Comparison of ENCODE assay signal across 10 mouse cellular contexts in the genomic region with DNA sequence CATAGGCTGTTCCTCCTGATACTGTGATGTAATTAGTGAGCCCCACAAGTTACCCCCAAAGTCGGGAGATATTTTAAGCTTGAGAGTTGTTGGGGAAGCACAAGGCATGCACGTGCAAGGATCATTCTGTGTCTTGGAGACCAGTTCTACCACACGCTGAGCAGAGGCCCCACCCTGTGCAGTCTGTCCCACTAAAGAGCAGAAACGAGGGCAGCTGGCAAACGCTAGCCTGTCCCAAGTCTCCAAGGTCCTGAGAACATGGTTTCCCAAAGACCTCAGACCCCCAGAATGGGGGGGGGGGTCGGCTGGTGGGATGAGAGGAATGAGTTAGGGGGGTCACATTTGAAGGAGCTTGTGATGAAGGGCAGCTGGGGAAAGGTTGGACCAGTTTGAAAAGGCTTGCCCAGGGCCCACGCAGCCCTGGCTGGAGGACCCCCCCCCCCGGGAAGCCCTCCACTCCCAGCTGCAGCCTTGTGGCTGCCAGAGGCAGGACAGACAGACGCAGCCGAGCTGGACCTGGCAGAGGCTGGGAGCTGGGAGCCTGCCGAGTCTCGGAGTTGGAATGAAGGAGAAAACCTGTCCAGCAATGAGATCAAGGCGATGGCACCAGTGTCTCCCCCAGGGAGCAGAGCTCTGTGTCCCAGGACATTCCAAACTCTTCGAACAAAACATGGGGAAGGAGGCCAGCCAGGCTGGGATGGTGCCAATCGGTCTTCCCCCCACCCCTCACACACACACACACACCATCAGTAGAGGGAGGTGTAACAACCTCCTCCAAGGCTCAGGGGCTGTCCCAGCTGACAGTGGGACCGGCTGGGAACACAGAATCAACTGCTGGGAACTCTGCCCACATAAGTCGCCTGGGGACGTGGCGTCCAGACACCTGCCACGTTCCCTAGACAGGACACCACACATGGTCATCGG. TPM values are rescaled to one million over a fixed set of nuclear protein-coding genes. Genes with fewer than 3 reads are reported as not detected.
A peak's percentile ranks its signal among the peaks of the same experiment; 100 is the strongest.
DNase-seq lines count a peak whose midpoint lies in the region; ATAC-seq and TF ChIP-seq lines count a peak whose summit lies in the region.
"Had no signal": no experiment of that assay in that cellular context is flagged by ENCODE, and none has a peak within 500 bp of the region (broad histone marks: within the 10 kb centered on the region; RNA-seq: fewer than 3 reads in every experiment).

No protein-coding gene starts in this region.

- no peak for DNase-seq in forebrain, embryonic 10.5 days (ENCODE audit: extremely low spot score, low spot score)
- no peak for DNase-seq in forebrain, embryonic 11.5 days (ENCODE audit: low spot score)
- peak; percentile 4 for DNase-seq in right cerebral cortex, adult 18-20 months
- DNase-seq in right cerebral cortex, postnatal 36 days (ENCODE audit: low spot score in 2 of 2) = no peak
- peak; percentile 76 to 81 for DNase-seq in heart, postnatal 36 days
- DNase-seq in testis, postnatal 14 days (ENCODE audit: low spot score) = peak; percentile 77
- DNase-seq in layer of hippocampus, adult 2 months (ENCODE audit: low spot score in 2 of 2) = no peak
- DNase-seq in layer of hippocampus, adult 9-10 months (ENCODE audit: low spot score) = no peak

- H3K9me3 ChIP-seq in forebrain, embryonic 10.5 days = no peaks in the 10 kb centered on the region
- H3K9me3 ChIP-seq in forebrain, embryonic 11.5 days (ENCODE audit: control insufficient read depth, low read length) = no peaks in the 10 kb centered on the region

- no peak for TF ChIP-seq CTCF in layer of hippocampus, adult 2 months (conservative IDR thresholded peaks at IDR 0.05)

- no peak for ATAC-seq in forebrain, embryonic 11.5 days (replicated peaks; ENCODE audit: low FRiP score)

- no peak overlapping the region for H3K4me3 ChIP-seq in forebrain, embryonic 10.5 days
- no peak overlapping the region for H3K4me3 ChIP-seq in forebrain, embryonic 11.5 days (ENCODE audit: low read depth, low read length)
- H3K4me3 ChIP-seq in layer of hippocampus, adult 2 months = no peak overlapping the region

- H3K36me3 ChIP-seq in forebrain, embryonic 10.5 days (replicated peaks) = no peaks in the 10 kb centered on the region
- H3K36me3 ChIP-seq in forebrain, embryonic 11.5 days (ENCODE audit: control insufficient read depth, insufficient read depth, low read length) = no peaks in the 10 kb centered on the region

- intact Hi-C loops in heart, postnatal 36 days (cut with DNase I) = no loop called here

- no peak overlapping the region for H3K4me2 ChIP-seq in forebrain, embryonic 11.5 days (ENCODE audit: low read depth, low read length, severe bottlenecking)

- WGBS in forebrain, embryonic 10.5 days = 79% methylated on average over 21 of the region's 21 CpGs
- WGBS in forebrain, embryonic 11.5 days = 79% methylated on average over 21 of the region's 21 CpGs

- peaks cover 4% of the 10 kb centered on the region; the same call in 1 of the 2 replicates for H3K4me1 ChIP-seq in forebrain, embryonic 10.5 days
- no peaks in the 10 kb centered on the region for H3K4me1 ChIP-seq in forebrain, embryonic 11.5 days (replicated peaks; ENCODE audit: control insufficient read depth, insufficient read depth, low read length)

- H3K27ac ChIP-seq in forebrain, embryonic 10.5 days = 0 out of 2 replicates have a peak overlapping the region, but pooled peaks have one; percentile 22
- no peak overlapping the region for H3K27ac ChIP-seq in forebrain, embryonic 11.5 days (ENCODE audit: low read depth, low read length)
- no peak overlapping the region for H3K27ac ChIP-seq in layer of hippocampus, adult 2 months

- H3K9ac ChIP-seq in forebrain, embryonic 11.5 days (ENCODE audit: low read length) = no peak overlapping the region

- H3K27me3 ChIP-seq in forebrain, embryonic 10.5 days (ENCODE audit: poor library complexity, severe bottlenecking) = no peaks in the 10 kb centered on the region
- no peaks in the 10 kb centered on the region for H3K27me3 ChIP-seq in forebrain, embryonic 11.5 days (ENCODE audit: control insufficient read depth, insufficient read depth, low read length)

RNA-seq across cellular contexts. Expression of a gene that starts 32.3 kb away (rescaled TPM):
- polyA plus RNA-seq in forebrain, embryonic 10.5 days (2016; fragmentation: Nextera tagmentation; extraction: Ambion mirVana) = not detected in 2 replicates
- not detected in 2 replicates for polyA plus RNA-seq in forebrain, embryonic 11.5 days (2014; fragmentation: Nextera tagmentation; extraction: Ambion mirVana)
- total RNA-seq in heart, postnatal 36 days (2021) = not detected
- total RNA-seq in layer of hippocampus, adult 2 months (2021) = not detected
- total RNA-seq: layer of hippocampus, postnatal 25 days had no signal
- polyA plus RNA-seq: neural tube, embryonic 14.5 days had no signal

RNA-seq across cellular contexts. Expression of a gene that starts 41.1 kb away (rescaled TPM):
- polyA plus RNA-seq in forebrain, embryonic 10.5 days (2016; fragmentation: Nextera tagmentation; extraction: Ambion mirVana) = 2.0 and 4.9 TPM in 2 replicates
- polyA plus RNA-seq in forebrain, embryonic 11.5 days (2014; fragmentation: Nextera tagmentation; extraction: Ambion mirVana) = 3.6 and 3.8 TPM in 2 replicates
- total RNA-seq in heart, postnatal 36 days (2021) = not detected
- not detected for total RNA-seq in layer of hippocampus, adult 2 months (2021)
- total RNA-seq: layer of hippocampus, postnatal 25 days had no signal

RNA-seq across cellular contexts. Expression of a gene that starts 58.0 kb away (rescaled TPM):
- polyA plus RNA-seq in forebrain, embryonic 10.5 days (2016; fragmentation: Nextera tagmentation; extraction: Ambion mirVana) = 10.3 and 11.8 TPM in 2 replicates
- polyA plus RNA-seq in forebrain, embryonic 11.5 days (2014; fragmentation: Nextera tagmentation; extraction: Ambion mirVana) = 7.3 and 10.4 TPM in 2 replicates
- 1 to 10 TPM; 7.3 to 7.5 TPM for total RNA-seq in heart, postnatal 36 days (2021)
- 10 to 100 TPM in 1 of 2 experiments, 1 to 10 TPM in 1; 8.2 to 10.8 TPM for total RNA-seq in layer of hippocampus, adult 2 months (2021)

Comparison
In these comparisons a context has a peak if more than half of its experiments do, and no peak if none do; other contexts are left out.
1. DNase-seq: peak in right cerebral cortex, adult 18-20 months (single experiment), heart, postnatal 36 days (2 of 2) and testis, postnatal 14 days (single experiment); none in forebrain, embryonic 10.5 days (single experiment), forebrain, embryonic 11.5 days (single experiment), right cerebral cortex, postnatal 36 days (0 of 2), layer of hippocampus, adult 2 months (0 of 2) and layer of hippocampus, adult 9-10 months (single experiment).